Mouse (Mus musculus): Measurements from ENCODE around the gene Cdkl4.

DNA sequence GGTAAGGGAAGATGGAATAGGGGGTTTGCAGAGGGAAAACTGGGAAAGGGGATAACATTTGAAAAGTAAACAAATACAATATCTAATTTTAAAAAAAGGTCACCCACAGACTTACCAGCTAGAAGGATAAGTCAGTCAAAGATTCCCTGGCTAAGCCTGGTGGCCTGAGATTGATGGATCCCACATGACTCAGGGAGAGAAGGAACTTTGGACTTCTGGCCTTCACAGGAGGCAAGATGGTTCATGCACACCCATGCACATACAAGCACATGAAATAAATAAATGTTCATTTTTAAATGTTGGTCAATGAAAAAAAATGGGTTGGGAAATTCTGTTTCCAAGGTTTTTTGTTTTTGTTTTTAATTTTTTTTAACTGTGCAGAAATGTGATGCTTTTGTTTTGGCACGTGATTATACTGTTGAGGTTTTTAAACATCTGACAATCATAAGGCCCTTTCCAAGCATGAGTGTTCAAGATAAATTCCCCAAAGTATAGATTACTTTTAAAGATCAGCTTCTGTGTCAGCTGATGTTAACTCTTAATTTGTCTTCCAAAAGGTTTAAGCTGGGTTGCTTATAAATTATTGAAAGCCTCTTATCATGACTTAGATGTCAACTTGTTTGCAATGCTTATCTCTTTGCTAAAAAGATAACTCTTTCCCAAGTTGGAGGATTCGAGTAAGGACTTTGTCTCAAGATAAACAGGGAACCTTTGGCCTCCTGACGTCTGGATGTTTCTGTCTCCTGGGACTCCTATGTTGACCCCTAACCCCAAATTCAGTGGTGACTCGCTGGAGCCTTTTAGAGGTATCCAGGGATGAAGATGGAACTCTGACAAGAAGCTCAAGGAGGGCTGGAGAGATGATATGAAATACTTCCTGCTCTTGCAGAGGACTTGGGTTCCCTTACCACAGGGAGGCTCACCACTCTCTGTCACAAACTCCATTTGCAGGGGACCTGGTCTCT, 67.8 kb downstream of the Cdkl4 start:
- no peak for TF ChIP-seq CTCF (IDR thresholded peaks at IDR 0.05; ENCODE audit: insufficient read depth, low read length)
- TF ChIP-seq POLR2A (IDR thresholded peaks at IDR 0.05; ENCODE audit: borderline replicate concordance, extremely low read depth, low read depth, low read length): no peak
